Mouse (Mus musculus): ENCODE data around the gene Tmc1.

DNA sequence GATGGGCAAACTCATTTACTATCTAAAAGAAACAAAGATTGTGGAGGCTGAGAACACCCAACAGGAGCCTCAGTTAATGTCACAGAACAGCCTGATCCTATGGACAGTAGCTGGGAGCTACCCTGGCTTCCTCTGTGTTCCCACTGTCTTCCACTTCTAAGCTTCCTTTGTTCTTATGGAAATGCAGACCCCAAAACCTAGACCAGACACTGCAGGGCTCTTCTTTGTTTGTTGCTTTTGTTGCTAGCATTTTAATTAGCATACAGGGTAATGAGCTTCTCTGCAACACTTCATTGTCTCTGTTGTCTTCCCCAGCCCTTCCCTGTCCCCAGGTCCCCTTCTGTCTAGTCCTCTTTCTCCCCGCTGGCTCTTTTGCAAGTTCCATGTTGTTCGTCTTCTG is 116.6 kb downstream of the Tmc1 start:
- no peak for TF ChIP-seq CTCF (IDR thresholded peaks at IDR 0.05; ENCODE audit: borderline replicate concordance, control insufficient read depth, extremely low read depth, insufficient read depth, low read length, poor library complexity)
- no peak for TF ChIP-seq POLR2A (IDR thresholded peaks at IDR 0.05; ENCODE audit: control insufficient read depth, extremely low read depth, insufficient read depth, low read length, poor library complexity)
